Mouse (Mus musculus) kidney, adult 11 months (tissue): ENCODE measurements around the gene Hist1h3f.

Experiments
- DNase-seq: peaks from one replicate; pipeline ENCODE4 v3.0.0; 2022

Hist1h3f gene

GRCm38 (mm10) chr13:23518885-23519284 is 25.0 kb upstream of the Hist1h3f start:
- DNase-seq = peak; percentile 62

DNA sequence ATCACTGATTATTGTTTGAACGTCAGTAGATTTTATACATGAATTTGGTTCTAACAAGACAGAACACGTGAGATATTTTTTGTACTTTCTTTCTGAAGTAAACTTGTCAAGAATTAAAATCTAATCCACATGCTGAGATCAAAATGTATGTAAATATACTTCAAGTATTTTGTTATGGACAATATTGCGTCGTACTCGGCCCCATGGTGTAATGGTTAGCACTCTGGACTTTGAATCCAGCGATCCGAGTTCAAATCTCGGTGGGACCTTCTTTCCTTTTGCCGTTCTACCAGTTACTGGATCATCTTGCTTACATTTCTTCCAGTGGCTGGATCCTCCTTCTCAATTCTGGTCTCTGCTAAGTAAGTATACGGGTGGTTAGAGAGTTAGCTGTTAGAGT is 24.4 kb upstream of the Hist1h3f start:
- peak; percentile 52 for DNase-seq

DNA sequence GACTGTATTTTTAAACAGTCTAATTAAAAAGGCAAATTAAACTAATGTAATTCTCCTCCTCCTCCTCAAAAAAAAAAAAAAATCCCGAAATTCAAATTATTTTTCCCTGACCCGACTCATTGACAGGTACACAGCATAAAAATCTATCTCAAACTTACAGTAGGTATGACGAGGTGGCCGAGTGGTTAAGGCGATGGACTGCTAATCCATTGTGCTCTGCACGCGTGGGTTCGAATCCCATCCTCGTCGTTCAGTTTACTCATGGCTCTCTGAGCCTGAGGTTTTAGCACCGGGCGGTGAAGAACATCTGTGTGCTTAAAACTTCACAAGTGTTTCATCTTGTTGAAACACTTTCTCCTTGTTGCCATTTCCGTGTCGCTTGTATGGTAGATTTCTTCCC is 22.1 kb upstream of the Hist1h3f start:
- peak; percentile 59 for DNase-seq

DNA sequence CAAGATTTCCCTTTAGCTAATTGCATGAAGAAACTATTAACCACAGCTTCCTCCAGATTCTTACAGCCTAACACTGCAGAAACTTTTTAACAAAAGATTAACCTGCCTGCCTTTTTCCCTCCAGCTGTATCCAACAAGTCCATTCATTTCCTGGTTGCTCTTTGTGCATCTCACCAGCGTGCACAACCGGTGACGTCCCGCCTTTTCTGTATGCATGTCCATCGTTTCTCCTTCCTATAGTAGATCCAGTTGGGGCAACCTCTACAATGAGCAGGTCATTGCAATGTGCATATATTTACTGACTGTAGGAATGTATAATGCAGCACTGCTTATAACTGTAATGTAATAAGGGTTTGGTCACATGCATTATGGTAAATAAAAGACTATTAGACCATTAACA is 19.9 kb upstream of the Hist1h3f start:
- no peak for DNase-seq

DNA sequence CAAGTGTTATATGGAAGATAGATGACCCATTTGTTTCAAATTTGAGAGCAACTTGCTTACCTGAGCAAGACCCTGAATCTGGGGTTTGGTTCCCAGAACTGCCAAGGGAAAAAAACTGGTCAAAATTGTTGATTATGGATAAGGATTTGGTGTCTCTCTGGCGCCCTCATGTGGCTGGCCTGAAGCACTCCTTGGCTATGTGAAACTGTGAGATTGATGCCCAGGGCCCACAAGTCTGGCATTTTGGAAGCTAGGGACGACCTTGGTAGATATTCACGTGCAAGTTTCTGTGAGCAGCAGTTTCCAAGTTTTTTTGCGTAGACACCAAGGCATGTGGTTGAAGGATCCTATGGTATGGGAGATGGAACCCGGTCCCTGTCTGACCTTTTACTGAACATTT is 19.2 kb upstream of the Hist1h3f start:
- peak; percentile 58 for DNase-seq

GRCm38 (mm10) chr13:23525901-23526300 is 18.0 kb upstream of the Hist1h3f start:
- no peak for DNase-seq

DNA sequence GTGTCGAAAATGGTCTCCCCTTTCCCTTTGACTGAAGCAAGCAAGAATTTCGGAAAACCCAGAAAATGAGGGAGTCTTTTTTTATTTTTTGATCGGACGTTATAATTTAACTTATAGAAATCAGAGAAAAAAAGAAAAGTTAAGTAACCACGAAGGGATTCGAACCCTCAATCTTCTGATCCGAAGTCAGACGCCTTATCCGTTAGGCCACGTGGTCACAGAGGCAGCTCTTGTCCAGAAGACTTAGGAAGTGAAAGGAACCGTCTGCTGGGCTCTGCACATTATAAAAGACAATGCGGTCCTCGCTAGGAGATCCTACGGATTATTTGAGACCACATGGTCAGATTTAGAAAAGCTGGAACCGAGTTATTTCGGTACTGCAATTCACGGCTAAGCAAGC is 17.5 kb upstream of the Hist1h3f start:
- peak; percentile 83 for DNase-seq

DNA sequence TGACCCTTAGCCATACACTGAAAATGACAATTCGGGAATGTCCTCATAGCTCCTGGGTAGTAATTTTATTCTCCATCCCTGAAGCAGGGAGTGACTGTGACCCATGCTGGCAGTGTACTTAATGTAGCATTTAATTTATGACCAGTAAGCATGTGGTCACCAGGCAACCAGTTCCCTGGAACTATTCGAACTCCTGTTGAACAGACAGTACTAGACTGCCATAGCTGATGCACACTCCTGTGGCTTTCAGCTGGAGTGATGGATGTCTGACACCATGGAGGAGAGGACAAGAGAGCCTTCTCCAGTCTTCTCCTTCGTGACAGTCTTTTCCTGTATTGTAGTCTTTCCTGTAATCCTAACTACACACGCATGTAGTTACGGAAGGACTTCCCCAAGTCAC is 14.8 kb upstream of the Hist1h3f start:
- peak; percentile 27 for DNase-seq

GRCm38 (mm10) chr13:23529480-23530165 is 14.2 kb upstream of the Hist1h3f start:
- no peak for DNase-seq

DNA sequence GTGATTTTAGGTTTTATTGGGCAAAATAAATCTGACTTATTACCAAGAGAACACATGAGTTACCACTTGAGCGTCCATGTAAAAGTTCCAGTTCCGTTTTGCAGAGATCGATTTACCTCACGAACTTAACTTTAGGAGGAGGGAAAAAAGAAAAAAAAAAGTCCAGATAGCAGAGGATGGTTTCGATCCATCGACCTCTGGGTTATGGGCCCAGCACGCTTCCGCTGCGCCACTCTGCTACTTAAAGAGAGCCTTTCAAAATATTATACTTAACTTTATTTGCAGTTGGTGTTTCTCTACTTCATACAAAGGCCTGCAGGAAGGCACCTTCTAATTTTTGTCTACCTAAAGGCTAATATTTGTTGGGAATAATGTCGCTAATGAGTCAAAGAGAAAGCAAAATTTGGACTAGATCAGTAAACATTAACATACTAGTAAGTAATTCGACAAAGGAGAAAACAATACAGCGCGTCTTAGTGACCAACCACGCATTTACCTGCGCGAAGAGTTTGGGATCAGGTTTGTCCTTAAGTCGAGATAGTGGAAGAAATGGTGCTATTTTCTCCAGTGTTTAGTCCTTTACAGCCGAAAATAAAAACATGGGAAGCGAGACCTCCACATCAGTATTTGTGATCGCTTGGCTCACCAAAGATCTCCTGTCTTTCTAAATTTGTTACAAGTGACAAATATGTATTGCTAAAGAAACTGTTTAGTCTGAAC is 13.5 kb upstream of the Hist1h3f start:
- DNase-seq = peak; percentile 43

DNA sequence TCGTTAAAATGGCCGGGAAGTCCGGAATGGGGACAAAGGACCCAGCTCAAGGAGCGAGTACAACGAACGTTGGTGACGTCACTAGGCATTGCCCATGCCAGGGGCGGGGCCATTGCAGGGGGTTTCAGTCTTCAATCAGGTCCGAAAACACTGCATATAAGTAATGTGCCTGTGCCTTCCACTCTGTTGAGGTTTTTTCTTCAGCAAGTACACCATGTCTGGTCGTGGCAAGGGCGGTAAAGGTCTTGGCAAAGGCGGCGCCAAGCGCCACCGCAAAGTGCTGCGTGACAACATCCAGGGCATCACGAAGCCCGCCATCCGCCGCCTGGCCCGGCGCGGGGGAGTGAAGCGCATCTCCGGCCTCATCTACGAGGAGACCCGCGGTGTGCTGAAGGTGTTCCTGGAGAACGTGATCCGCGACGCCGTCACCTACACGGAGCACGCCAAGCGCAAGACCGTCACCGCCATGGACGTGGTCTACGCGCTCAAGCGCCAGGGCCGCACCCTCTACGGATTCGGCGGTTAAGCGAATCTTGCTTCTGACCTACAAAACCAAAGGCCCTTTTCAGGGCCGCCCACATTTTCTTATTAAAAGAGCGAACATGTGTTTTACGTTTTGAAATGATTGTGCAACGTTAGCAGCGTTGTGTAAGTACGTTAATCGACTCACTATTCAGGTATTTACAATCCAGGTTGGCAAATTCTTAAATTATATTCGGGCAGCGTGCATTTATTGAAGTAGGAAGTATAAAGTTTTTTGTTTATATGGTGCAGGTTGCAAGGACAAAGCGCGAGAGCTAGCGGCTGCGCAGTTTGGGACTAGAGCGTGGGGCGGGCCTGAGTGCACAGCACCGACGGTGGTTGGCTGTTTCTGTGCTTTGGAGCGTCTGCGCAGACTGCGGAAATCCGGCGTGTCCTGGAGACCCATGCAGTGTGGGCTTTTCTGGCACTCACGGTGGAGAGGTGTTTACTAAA is 12.7 kb upstream of the Hist1h3f start, which contains the start of gene Hist1h4h:
Hist1h4h (plus strand) TSS at position 150 of the 975 bp plus-strand sequence.
- DNase-seq = peak; percentile 96

DNA sequence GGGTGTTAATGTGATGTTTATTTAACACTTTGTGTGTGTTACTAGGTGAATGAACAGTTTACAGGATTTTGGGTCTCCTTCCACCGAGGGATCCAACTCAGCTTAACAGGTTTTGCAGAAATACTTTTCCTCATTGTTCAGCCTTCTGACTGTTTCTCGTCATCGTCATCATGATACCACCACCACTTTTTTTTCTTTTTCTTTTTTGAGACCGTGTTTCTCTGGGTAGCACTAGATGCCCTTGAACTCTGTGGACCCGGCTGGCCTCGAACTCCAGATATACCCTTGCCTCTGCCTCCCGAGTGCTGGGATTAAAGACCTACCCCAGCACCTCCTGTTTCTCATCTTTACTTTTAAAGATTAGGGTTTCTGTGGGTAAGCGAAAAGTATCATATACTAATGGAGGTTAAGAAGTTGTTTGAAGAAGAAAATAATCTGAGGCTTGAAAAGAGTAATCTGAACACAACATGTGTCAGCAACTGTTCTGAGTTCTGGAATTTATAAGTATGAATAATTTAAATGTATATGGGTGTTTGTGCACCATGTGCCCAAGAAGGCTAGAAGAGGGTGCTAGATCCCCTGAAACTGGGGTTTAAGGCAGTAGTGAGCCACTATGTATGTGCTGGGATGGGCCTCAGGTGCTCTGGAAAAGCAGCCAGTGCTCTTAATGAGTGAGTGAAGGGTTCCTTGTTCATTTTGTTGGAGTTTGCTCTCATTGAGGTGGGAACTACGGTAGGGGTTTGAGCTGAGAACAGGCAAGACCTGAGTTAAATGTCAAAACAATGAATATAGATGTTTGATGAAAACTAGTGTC is 11.4 kb upstream of the Hist1h3f start:
- DNase-seq = no peak

- DNase-seq = peak; percentile 57
Observed at GRCm38 (mm10) chr13:23533560-23534367, 10.1 kb upstream of the Hist1h3f start, which contains the start of gene Hist1h2af. Hist1h2af (plus strand) TSS chr13:23533906.

DNA sequence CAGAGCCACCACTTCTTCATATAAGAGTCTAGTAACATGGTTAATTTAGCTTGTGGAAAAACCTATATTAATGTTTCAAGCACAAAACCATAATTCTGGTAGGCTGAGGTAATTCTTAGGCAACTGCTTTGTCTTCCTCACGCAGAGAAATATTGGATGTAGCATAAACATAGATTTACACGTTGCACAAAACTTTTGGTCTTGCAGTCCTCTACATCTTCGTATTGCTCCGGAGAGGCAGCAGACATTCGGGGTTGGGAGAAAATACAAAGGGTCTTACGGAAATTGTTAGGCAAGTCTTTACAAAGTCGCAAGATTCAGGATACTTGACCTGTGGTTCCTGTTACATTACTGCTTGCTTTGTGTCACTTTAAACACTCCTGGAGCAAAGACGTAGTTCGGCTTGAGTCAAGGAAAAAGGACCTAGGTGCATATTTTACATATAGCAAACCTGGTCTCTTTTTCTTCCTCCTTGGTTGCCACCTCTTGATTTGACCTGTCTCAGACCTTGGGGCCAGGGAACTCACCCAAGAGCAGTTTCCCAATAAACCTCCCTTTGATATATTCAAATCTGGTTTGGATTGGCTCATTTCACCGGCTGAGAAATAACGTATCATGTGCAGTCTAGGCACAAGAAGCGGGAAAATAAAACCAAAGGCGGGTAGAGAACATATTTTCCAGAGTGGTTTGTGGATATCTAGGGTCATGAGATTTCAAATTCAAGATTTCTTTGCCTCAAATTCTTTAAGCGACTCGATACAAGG is 9.3 kb upstream of the Hist1h3f start:
- no peak for DNase-seq

GRCm38 (mm10) chr13:23535137-23536075 is 8.4 kb upstream of the Hist1h3f start, which contains the start of gene Hist1h3g:
Hist1h3g (plus strand) TSS chr13:23535422.
- DNase-seq = peak; percentile 77

GRCm38 (mm10) chr13:23536076-23536822 is 7.6 kb upstream of the Hist1h3f start:
- no peak for DNase-seq

- no peak for DNase-seq
Observed at GRCm38 (mm10) chr13:23537006-23537710, 6.7 kb upstream of the Hist1h3f start.

DNA sequence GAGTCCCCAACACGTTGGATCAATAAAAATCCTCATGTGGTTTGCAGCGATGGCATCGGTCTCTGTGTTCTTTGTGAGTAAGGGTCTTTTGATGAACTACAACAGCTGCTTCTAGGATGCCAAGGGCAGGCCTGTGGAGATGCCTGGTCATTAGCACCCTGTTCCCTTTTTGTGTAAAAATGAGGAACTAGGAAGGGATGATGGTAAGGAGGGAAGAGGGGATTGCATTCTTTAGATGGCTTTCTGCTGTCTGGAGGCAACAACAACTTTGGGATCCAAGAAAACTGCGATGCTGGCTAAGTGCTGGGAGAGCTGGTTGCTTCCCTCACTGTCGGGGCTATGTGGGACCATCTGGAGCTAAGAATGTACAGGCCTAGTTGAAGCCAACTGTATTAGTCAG is 5.6 kb upstream of the Hist1h3f start:
- no peak for DNase-seq
